Mouse (Mus musculus): ENCODE measurements around the gene Ccdc13.

Ccdc13 gene

DNA sequence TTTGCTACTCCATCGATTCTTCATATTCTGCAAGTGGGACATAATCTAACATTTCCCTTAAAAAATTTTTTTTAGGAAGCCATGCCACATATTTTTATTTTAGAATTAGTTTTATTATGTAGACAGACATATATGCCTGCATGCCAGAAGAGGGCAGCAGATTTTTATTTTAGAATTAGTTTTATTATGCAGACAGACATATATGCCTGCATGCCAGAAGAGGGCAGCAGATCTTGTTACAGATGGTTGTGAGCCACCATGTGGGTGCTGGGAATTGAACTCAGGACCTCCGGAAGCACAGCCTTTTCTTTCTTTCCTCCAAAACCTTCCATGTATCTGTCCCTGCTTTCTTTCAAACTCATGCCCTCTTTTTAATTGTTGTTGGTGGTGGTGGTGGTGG lies 3.7 kb upstream of the Ccdc13 start:
- DNase-seq: no peak

DNA sequence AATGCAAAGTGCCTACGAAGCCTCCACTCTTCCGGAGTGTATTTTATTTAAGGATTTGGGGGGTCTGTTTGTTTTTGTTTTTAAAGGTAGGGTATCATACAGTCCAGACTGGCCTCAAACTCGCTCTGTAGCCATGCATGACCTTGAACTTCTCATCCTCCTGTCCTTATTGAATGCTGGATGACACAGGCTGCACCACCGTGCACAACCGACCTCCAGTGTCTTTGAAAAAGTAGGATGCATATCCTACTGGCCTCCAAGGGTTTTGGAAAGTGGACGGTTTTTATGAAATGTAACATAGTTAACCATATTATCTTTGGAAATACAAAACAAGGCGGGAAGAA lies 333 bp upstream of the Ccdc13 start:
- DNase-seq: no peak

DNA sequence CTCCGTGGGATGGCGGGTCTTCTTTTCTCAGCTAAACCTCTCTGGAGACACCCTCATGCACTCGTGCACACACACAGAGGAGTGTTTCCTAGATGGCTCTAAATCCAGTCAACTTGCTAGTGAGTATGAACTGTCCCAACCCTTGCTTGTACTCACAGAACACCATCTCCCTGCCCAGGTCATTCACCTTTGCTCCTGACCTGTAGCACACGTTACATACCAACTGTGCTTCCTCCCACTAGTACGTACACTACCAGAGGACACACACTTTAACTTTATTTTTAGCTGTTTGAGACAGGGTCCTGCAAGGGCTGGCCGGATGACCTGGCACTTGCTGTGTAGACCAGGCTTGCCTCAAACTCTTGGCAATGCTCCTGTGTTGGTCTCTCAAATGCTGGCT lies 1.3 kb downstream of the Ccdc13 start:
- DNase-seq: no peak

GRCm38 (mm10) chr9:121833825-121834224 lies 5.4 kb downstream of the Ccdc13 start:
- no peak for DNase-seq

- DNase-seq: peak; percentile 93
These were observed 8.3 kb downstream of the Ccdc13 start for GRCm38 (mm10) chr9:121830956-121831293.

DNA sequence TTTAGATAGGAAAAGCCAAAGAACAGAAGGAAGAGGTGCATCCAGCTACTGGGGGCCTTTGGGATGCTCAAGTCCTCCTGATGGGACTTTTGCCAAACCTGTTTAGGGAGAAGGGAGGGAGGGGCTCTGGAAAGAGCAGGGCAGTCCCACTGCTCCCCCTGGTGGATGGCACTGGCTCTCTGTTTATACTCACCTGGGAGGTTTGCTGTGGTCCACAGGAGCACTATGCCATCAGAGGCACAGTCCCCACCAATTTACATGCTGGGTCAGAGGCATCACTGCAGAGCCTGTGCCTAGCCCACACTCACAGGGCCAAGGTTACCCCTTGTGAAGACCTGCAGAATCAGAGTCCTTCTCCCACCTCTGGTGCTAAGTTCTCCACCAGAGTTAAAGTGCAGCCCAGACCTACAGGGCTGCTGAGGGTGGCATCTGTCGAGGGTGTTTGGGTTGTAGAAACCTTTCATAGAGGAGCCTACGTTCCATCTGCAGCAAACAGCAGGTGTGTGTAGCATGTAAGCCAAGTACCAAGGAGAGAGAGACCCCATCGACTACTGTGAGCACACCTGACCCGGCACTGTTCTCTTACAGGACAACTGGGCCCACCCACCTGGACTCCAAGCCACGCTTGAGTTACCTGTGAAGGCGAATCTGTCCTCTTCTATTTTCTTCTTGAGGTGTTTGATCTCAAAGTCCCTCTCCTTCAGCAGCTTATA lies 8.9 kb downstream of the Ccdc13 start:
- peak; percentile 69 for DNase-seq

- no peak for DNase-seq
These were observed 9.8 kb downstream of the Ccdc13 start for GRCm38 (mm10) chr9:121829270-121829992.

DNA sequence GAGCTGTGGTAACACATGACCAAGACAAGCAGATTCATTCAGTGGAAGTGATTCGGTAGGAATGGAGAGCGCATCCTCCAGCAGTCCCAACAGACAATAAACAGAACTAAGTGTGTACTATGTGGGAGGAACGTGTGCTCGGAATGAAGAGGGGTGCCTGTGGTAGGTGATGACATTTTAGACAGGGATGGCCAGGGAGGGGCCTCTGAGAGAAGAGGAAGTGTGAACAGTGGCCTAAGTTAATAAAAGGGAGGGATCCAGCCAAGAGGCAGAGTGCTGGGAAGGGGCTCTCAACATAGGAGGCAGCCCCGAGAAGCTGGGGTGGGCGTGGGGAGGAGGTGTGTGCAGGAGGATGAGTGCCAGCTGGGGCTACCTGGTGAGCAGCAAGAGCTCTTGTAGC lies 10.9 kb downstream of the Ccdc13 start:
- DNase-seq: no peak

GRCm38 (mm10) chr9:121826356-121826755 lies 12.9 kb downstream of the Ccdc13 start:
- no peak for DNase-seq

DNA sequence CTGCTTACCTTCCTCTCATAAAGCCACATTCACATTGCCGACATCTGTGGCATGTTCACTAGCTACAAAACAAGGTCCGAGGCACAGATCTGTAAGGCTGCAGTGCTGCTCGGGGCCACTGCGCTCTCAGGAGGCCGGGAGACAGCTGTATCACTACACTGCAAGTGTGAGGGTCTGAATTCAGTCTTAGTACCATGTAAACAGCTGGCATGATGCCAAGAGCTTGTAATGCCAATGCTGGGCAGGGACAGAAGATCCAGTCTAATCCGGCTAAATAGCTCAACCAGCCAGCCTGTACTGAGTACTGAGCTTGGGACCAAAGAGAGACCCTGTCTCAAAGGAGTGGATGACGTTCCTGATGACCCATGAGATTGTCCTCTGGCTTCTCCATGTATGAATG lies 15.3 kb downstream of the Ccdc13 start:
- no peak for DNase-seq

DNA sequence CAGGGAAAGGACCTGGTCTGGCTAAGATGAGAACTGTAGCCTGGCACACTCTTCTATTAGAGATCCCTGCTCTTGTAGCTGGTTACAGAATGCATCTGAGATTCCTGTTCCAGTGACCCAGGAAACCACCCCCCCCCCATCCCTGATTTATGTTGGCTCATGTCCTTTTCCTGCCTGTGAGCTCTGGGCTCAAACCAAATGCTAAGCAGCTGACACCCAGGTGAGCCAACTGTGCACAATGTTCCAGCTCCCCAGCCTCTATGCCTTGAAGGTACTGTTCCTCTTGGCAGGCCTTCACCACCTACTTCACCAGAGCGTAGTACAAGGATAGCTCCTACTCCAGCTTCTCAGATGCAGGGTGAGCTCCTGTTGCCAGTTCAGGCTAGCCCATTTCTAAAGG lies 16.2 kb downstream of the Ccdc13 start:
- DNase-seq: no peak

GRCm38 (mm10) chr9:121822585-121822991 lies 16.7 kb downstream of the Ccdc13 start:
- peak; percentile 33 for DNase-seq

GRCm38 (mm10) chr9:121820765-121821164 lies 18.5 kb downstream of the Ccdc13 start:
- no peak for DNase-seq

GRCm38 (mm10) chr9:121819771-121820471 lies 19.3 kb downstream of the Ccdc13 start:
- DNase-seq: no peak

DNA sequence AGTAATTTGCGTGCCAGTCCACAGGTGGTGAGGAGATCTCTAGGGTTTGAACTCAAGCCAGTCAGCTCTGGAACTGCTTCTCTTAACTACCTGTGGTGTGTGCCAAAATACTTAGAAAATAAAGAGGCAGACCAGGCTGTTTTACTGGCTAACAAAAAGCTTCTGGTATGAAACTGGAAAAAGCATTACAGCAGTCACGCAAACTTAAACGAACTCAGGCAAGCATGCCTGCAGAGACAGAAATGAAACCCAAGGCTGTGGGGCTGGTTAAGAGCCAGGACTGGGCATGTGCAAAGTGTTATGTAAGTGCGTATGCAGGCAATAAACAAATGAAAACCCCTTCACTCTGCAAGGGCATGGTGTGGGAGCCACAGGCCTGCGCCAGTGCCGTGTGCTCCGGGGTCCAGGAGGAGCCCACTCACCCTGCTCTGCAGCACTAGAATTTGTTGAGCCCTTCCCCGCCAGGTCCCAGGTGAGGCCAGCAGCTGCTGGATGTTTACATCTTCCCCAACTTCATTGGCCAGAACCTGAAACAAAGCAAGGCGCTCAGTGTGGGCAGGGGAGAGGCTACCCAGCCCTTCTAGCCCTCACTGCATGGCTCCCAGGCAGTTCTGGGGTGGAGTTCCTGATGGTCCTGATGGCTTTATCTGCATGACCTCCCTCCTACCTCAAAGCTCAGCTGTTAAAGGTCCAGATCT lies 20.0 kb downstream of the Ccdc13 start:
- peak; percentile 67 for DNase-seq

GRCm38 (mm10) chr9:121815183-121815582 lies 24.1 kb downstream of the Ccdc13 start:
- no peak for DNase-seq

GRCm38 (mm10) chr9:121810081-121810821 lies 29.0 kb downstream of the Ccdc13 start:
- DNase-seq: peak; percentile 18

DNA sequence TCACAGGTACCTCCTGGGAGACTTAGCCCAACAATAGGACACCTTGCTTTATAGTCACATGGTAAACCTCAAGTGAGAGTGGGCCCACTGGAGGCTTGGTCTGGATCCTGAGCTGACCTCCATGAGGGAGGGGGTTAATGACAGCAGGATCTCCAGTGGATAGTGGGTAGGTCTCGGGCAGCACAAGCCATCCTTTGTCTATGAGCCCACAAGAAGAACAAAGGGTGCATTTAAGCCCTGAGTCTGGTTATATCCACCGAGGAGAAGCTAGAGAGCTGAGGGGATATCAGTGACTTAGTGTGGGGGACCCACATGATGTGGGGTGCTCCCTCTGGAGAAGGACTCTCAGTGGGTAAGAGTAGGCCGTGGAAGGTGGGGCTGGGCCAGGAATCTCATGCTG lies 30.8 kb downstream of the Ccdc13 start:
- DNase-seq: no peak

GRCm38 (mm10) chr9:121807947-121808346 lies 31.3 kb downstream of the Ccdc13 start:
- no peak for DNase-seq

DNA sequence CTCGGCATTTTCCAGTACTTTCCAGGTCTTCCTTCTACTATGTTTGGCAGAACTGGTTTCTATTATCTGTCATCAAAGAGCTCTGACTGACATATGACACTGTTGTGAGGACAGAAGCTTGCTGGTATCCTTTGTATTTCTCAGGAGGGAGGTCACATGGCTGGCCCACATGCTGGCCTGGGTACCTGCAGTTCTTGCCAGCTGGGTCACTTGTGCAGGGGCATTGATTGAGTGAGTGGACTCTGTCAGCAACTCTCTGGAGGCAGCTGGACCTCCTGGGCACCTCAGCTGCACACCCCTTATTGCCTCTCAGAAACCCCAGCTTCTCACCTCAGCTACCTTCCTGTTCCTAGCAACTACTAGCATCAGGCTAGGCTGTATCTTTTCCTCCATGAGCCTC lies 31.7 kb downstream of the Ccdc13 start:
- no peak for DNase-seq

DNA sequence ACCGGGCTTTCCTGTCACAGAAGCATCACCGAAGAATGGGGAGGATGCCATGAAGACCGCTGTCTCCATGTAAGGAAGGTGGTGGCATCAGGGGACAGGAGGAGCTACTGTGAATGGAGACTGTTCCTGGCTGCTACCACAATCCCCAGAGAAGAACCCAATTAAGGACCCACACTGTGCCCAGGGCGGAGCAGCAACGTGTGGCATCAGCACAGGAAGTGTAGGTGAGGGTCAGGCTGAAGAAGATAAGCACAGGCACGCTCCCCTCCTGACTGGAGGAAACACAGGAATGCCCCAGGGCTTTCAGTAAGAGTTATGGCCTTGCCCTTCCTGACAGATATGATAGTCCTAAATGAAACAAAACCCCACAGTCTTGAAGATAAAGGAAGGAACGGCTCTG lies 36.5 kb downstream of the Ccdc13 start:
- no peak for DNase-seq

- no peak for DNase-seq
These were observed 40.3 kb downstream of the Ccdc13 start for GRCm38 (mm10) chr9:121798887-121799520.
